Mouse (Mus musculus) monocyte, adult 59 days (primary cell): Measurements from ENCODE around the gene Slc12a1. TPM values are rescaled to one million over a fixed set of nuclear protein-coding genes. Genes with fewer than 3 reads are reported as not detected.

Experiments
- total RNA-seq, 2 experiments: library from RNA; stranded (reverse); gene quantifications; one replicate each; pipeline ENCODE4 v1.2.4; 2023

Slc12a1 gene
- not detected for total RNA-seq

DNA sequence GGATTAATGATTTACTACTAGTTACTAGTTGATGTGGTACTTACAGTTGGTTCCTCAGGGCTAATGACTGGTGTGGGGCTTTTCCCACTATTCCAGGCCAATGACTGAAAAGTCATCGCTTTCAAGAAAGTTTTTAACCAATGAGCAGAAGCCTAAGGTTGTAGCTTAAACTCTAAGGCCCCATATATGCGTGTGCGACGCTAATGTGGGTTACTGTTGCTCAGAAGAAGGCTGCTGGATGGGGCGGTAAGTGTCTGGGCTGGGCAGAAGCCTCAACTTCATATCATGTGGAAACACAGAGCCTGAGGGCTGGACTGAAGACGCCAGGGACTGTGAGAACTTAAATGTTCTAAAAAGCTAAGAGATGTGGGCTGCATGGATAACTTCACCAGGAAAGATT lies at the start of gene Slc12a1:
Slc12a1 (plus strand) TSS at position 118 of the 400 bp plus-strand sequence.

GRCm38 (mm10) chr2:125123477-125123852 lies 28.8 kb upstream of the Slc12a1 start, which contains the start of gene Myef2:
TSS of gene Myef2 (minus strand) at chr2:125123661.

DNA sequence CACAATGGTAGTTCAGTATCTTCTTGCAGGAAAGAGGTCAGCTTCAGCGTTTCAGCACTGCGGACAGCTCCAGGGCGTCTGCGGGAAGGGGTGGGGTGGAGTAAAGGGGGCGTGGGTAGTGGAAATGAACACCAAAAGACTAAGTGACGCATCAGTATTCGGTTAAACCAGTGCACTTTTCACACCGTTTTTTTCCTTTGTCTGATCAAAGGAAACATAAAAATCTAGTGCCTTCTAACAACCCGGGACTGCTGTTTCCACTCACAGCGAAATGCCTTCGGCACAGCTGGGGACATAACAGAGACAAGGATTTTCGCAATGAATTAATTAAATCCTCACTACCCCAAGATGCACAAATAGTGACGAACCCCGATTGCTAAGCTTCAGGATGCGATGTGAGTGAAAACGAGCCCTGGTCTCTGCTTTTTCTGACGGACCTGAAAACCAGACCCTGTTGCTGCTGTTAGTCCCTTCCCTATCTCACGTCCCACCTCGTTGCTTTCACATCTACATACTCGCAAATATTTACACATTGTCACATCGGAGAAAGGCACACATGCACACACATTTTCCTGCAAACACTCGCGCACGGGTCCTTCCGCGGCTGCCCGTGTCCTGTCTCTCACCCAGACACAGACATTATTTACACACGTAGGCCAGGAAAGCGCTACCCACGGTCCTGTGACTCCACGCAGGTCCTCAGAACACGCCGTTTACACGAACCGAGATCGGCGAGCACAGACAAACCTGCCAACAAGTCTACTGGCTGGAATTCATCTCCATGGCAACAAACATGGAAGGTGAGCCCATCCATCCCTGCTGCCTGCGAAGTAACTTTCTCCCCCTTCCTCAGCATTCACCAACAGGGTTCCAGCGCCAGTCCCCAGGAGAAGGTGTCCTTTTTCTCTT lies 16.1 kb upstream of the Slc12a1 start, which contains the start of gene Ctxn2:
Ctxn2 (plus strand) TSS at position 790 of the 909 bp plus-strand sequence.

GRCm38 (mm10) chr2:125247108-125247961 lies 95.0 kb downstream of the Slc12a1 start, which contains the start of gene Dut:
TSS of gene Dut (plus strand) at chr2:125247190.

Other genes with a start within 250 kb of the Slc12a1 start
- gene Slc24a5, start 84.4 kb upstream of the Slc12a1 start, total RNA-seq, result not detected
- gene Myef2, start 28.8 kb upstream of the Slc12a1 start, total RNA-seq, result 10 to 100 TPM; 10.7 to 12.2 TPM
- not detected for gene Ctxn2, start 15.8 kb upstream of the Slc12a1 start, total RNA-seq
- 1 to 10 TPM; 5.3 to 7.1 TPM for gene Dut, start 94.7 kb downstream of the Slc12a1 start, total RNA-seq